Mouse (Mus musculus) heart, postnatal 0 days (tissue): ENCODE results near the gene Ppp1r9a.

Experiments used
- CTCF ChIP-seq: IDR thresholded peaks from 2 replicates; pipeline ENCODE4 v1.5.1; 2016; ENCODE audit warnings: antibody characterized with exemption, control low read depth, low read depth
- EP300 ChIP-seq: IDR thresholded peaks from 2 replicates; pipeline ENCODE4 v1.6.1; 2016; ENCODE audit warnings: antibody characterized with exemption, low read depth

GRCm38 (mm10) chr6:5095365-5095973 is 192.8 kb downstream of the Ppp1r9a start:
- TF ChIP-seq EP300 (no peak), CTCF (no peak)
